Mouse (Mus musculus) C2C12 (cell line): Measurements from ENCODE around the gene Wfdc3. TPM values are rescaled to one million over a fixed set of nuclear protein-coding genes. Genes with fewer than 3 reads are reported as not detected.
A peak's percentile ranks its signal among the peaks of the same experiment; 100 is the strongest.

Experiments used
- H3K27me3 ChIP-seq: one replicate; pipeline ENCODE4 v1.6.1; 2011; ENCODE audit not compliant: control insufficient read depth, insufficient read depth, insufficient read length
- H3K36me3 ChIP-seq: one replicate; pipeline ENCODE4 v1.6.1; 2011; ENCODE audit not compliant: control insufficient read depth, insufficient read depth
- H3K4me3 ChIP-seq: one replicate; pipeline ENCODE4 v1.5.1; 2011; ENCODE audit warnings: mild to moderate bottlenecking, control low read depth; ENCODE audit not compliant: poor library complexity, insufficient read depth, severe bottlenecking
- H3K79me2 ChIP-seq: one replicate; pipeline ENCODE4 v1.6.1; 2011; ENCODE audit not compliant: control insufficient read depth, insufficient read depth
- H3K79me3 ChIP-seq: one replicate; pipeline ENCODE4 v1.6.1; 2011; ENCODE audit warnings: low read depth, control low read depth
- H3ac ChIP-seq: one replicate; pipeline ENCODE3; 2011; ENCODE audit warnings: low read depth; ENCODE audit not compliant: control insufficient read depth, insufficient read length
- CEBPB ChIP-seq: IDR thresholded peaks from one replicate; pipeline ENCODE4 v1.6.1; 2011; ENCODE audit warnings: low read depth, mild to moderate bottlenecking, control low read depth, moderate library complexity
- CTCF ChIP-seq: IDR thresholded peaks from one replicate; pipeline ENCODE4 v1.5.1; 2011; ENCODE audit not compliant: control insufficient read depth, insufficient read depth, insufficient read length
- FOSL1 ChIP-seq: IDR thresholded peaks from one replicate; pipeline ENCODE4 v1.8.0; 2011; ENCODE audit warnings: mild to moderate bottlenecking, low read length; ENCODE audit not compliant: poor library complexity, insufficient read depth, severe bottlenecking
- MAX ChIP-seq: IDR thresholded peaks from one replicate; pipeline ENCODE4 v1.6.1; 2011; ENCODE audit warnings: mild to moderate bottlenecking, control low read depth
- MYOD1 ChIP-seq: IDR thresholded peaks from one replicate; pipeline ENCODE4 v1.6.1; 2011; ENCODE audit warnings: low read depth; ENCODE audit not compliant: control insufficient read depth, insufficient read length
- MYOG ChIP-seq: IDR thresholded peaks from one replicate; pipeline ENCODE4 v1.6.1; 2011; ENCODE audit not compliant: control insufficient read depth, insufficient read length; ENCODE audit errors: extremely low read depth
- USF1 ChIP-seq: IDR thresholded peaks from one replicate; pipeline ENCODE4 v1.6.1; 2011; ENCODE audit warnings: low read depth, mild to moderate bottlenecking, control low read depth, moderate library complexity
- long read RNA-seq, 2 experiments: library from polyadenylated mRNA; unstranded; transcript quantifications; one replicate each; pipeline ENCODE4 v2.0.0; 2019 to 2020
- polyA plus RNA-seq: library from polyadenylated mRNA; unstranded; fragments of >200 nt; fragmentation: generic; extraction: Trizol; gene quantifications from one replicate; pipeline ENCODE4 v1.2.1, GENCODE M21; 2012; ENCODE audit warnings: missing spikeins

Wfdc3 gene
- 0.13 TPM for polyA plus RNA-seq
- long read RNA-seq, experiment 1 = 0 reads
- long read RNA-seq, experiment 2 = 0 reads

- H3K36me3 ChIP-seq = peaks cover 19% of the 10 kb centered on the region
- H3ac ChIP-seq = peak within 1 kb of the TSS; percentile 92
- H3K79me2 ChIP-seq = peaks cover 48% of the 10 kb centered on the region
- peak within 1 kb of the TSS; percentile 85 for H3K4me3 ChIP-seq
- H3K79me3 ChIP-seq = peaks cover 24% of the 10 kb centered on the region
- H3K27me3 ChIP-seq = no peaks in the 10 kb centered on the region
- TF ChIP-seq MYOG = no peak
- no peak for TF ChIP-seq USF1
- TF ChIP-seq FOSL1 = no peak
- TF ChIP-seq CTCF = no peak
- TF ChIP-seq CEBPB = no peak
- no peak for TF ChIP-seq MYOD1
- TF ChIP-seq MAX = peak; percentile 39
Observed at GRCm38 (mm10) chr2:164745843-164746479, at the start of gene Wfdc3, which contains the start of gene Dnttip1. Gene Wfdc3 (minus strand): TSS chr2:164745931. Gene Dnttip1 (plus strand): TSS chr2:164745983.

DNA sequence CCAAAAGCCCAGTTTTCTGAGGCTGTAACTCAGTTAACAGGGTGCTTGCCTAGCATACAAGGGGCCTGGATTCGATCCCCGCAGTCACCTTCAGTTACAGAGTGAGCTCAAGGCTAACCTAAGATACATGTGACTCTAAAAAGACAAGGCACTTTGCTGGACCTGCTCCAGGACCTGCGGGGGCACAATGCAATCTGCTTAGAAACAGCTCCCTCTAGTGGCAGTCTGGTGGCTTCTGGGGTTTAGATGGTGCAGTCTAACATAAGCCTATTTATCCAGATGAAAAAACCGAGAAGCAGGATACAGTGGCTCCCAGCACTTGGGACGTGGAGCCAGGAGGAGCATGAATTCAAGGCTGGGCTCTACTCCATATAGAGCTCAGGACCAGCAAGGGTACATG lies 48.6 kb upstream of the Wfdc3 start:
- peak; percentile 56 for TF ChIP-seq CTCF
- peak; percentile 42 for TF ChIP-seq MAX
- TF ChIP-seq MYOG = no peak
- Histone ChIP-seq H3K79me3 (no peaks in the 10 kb centered on the region), H3K36me3 (peaks cover 74% of the 10 kb centered on the region), H3K4me3 (no peak overlapping the region), H3ac (no peak overlapping the region), H3K79me2 (no peaks in the 10 kb centered on the region), H3K27me3 (no peaks in the 10 kb centered on the region)

GRCm38 (mm10) chr2:164793772-164794171 lies 48.0 kb upstream of the Wfdc3 start:
- Histone ChIP-seq H3ac (no peak overlapping the region), H3K36me3 (peaks cover 74% of the 10 kb centered on the region), H3K79me3 (no peaks in the 10 kb centered on the region)

DNA sequence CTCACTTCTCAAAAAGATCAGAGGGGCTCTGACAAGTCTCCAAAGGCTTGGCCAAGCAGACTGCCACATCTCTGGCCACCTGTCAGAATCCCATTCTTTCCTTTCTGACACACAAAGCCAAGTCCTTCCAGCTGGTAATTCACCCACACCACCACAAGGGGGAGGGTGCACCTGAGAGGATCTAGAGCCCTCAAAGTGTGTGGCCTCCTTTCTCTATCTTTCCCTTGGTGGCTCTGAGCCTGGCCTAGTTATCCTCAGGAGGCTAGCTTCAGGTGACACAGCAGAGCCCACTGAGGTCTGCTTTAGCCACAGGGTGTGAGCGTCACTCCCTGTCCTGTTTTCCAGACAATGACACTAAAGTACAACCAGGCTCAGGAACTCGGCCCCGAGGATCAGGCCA lies 47.5 kb upstream of the Wfdc3 start:
- Histone ChIP-seq H3ac (no peak overlapping the region), H3K27me3 (no peaks in the 10 kb centered on the region), H3K36me3 (peaks cover 77% of the 10 kb centered on the region), H3K79me2 (peaks cover 2% of the 10 kb centered on the region), H3K79me3 (no peaks in the 10 kb centered on the region), H3K4me3 (no peak overlapping the region)
- TF ChIP-seq MYOG (no peak), USF1 (no peak), CTCF (peak; percentile 3)

More at GRCm38 (mm10) chr2:164793772-164794171, 48.0 kb upstream of the Wfdc3 start:
- no peaks in the 10 kb centered on the region for H3K27me3 ChIP-seq
- no peak overlapping the region for H3K4me3 ChIP-seq
- TF ChIP-seq MYOD1 = no peak
- TF ChIP-seq MYOG = no peak
- TF ChIP-seq CTCF = no peak
- TF ChIP-seq USF1 = no peak
- no peak for TF ChIP-seq CEBPB
- no peak for TF ChIP-seq MAX
- TF ChIP-seq FOSL1 = no peak
- H3K79me2 ChIP-seq = no peaks in the 10 kb centered on the region

DNA sequence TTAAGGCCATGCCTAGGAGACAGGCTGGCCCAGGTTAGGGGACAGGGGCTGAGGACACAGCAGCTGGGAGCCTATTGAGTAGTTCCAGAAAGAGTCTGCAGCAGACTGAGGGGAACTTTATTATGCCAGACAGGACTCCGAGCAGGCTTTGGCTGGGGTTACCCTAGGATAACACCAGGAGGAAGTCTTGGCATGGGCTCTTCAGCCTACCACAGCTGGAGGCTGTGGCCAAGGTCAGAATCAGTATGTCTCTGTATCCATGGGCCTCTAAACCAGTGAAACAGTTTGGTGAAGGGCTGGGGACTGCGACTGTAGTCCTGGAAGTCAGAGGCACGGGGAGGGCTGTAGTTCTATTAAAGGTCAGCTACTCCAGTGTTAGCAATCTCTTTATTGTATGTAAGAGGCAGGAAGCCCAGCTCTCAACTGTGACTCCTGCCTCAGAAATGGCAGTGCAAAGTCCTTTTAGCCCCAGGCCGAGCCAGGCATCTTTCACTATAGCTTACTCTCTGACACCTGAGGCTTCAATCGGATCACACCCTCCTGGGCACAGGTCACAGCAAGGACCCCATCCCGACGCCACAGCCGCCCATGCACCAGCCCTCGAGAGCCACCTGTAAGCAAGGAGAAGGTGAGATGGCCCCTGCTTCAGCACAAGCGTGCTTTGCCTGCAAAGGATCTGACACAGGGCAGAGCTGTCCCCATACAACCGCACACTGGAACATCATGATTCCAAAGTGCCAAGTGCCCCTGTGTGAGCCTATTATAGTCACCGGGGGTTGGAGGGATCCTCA lies 46.9 kb upstream of the Wfdc3 start:
- Histone ChIP-seq H3K36me3 (peaks cover 75% of the 10 kb centered on the region), H3K79me2 (peaks cover 7% of the 10 kb centered on the region), H3K27me3 (no peaks in the 10 kb centered on the region), H3K79me3 (no peaks in the 10 kb centered on the region), H3K4me3 (no peak overlapping the region), H3ac (no peak overlapping the region)
- TF ChIP-seq FOSL1 (no peak), MYOD1 (no peak), CTCF (no peak), MYOG (no peak), MAX (no peak), CEBPB (no peak), USF1 (no peak)

DNA sequence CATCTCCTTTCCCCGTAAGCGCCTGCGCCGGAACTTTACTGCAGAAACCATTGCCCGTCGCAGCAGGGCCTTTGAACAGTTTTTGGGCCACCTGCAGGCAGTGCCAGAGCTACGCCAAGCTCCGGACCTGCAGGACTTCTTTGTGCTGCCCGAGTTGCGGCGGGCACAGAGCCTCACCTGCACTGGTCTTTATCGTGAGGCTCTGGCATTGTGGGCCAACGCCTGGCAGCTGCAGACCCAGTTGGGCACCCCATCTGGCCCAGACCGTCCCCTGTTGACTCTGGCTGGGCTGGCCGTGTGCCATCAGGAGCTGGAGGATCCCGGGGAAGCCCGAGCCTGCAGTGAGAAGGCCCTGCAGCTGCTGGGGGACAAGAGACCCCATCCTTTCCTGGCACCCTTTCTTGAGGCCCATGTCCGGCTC lies 46.1 kb upstream of the Wfdc3 start:
- H3K4me3 ChIP-seq = no peak overlapping the region
- H3ac ChIP-seq = no peak overlapping the region
- no peaks in the 10 kb centered on the region for H3K79me3 ChIP-seq
- no peaks in the 10 kb centered on the region for H3K27me3 ChIP-seq
- peaks cover 69% of the 10 kb centered on the region for H3K36me3 ChIP-seq
- TF ChIP-seq CTCF (no peak), CEBPB (no peak), USF1 (no peak), MAX (no peak), MYOD1 (no peak), FOSL1 (no peak), MYOG (no peak)
- H3K79me2 ChIP-seq = peaks cover 9% of the 10 kb centered on the region
